Mouse (Mus musculus) layer of hippocampus, adult 9-10 months (tissue): ENCODE data around the gene C130079G13Rik.
"Not testable (repeated sequence)": the region's sequence is repeated elsewhere in the genome, so short reads cannot be mapped to it uniquely, and the experiment has no call there.

Experiments used
- DNase-seq: peaks from one replicate; pipeline ENCODE4 v3.0.0; 2022; ENCODE audit warnings: low spot score

C130079G13Rik gene

DNA sequence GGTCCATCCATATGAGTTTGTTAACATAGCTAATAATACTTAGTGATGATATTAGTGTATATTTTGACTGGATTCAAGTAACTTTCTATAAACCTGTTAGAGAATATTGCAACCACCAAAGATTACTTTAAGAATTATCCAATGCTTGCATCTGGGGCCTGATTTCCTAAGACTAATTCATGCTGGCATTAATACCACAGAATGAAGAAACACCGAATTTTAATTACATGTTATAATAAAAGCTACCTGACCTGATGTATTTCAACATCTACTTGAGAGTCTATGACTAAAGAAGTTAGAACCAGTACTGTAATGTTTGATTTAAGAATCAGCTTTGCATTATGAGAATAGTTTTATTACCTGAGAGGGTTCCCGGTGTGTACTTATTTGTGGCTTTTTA, at the start of gene C130079G13Rik:
Gene C130079G13Rik, plus strand, starts transcription at position 301 of the 400 bp plus-strand sequence.
- no peak for DNase-seq

DNA sequence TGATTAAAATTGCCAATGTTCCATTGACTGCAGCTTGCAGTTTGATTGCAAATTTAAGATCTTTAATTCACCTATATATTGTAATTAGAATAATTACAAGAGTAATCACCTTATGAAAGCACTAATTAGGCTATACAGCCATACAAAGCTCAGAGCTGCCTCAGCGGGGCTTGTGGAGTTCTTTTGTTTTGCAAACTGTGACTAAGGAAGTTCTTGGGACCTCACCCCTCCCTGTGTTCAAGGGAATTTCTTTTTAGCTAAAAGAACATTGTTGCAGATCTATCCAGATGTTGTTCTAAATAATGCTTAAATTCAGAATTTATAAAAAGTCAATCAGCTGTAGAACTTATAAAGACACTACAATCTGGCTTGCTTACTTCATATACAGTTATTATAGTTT, 47.4 kb upstream of the C130079G13Rik start:
- not testable (repeated sequence) for DNase-seq

GRCm38 (mm10) chr3:59879801-59880554, 45.0 kb upstream of the C130079G13Rik start:
- not testable (repeated sequence) for DNase-seq

DNA sequence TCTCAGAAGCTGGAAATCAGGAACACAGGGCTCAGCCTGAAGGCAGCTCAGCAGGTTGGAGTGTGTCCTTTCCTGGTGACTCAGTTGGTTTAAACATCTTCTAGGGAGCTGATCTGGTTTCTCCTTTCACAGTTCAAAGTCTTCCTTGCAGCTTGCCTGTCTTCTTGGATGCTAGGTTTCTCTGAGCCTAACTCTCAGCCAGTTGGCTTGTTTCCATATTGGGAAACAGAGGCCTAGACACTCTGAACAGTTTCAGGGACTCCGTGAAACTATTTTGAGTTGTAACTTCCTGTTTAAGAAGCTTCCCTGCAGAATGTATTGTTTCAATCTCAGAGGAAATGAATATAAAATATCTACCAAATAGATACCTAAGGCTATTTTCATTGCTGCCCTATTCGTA, 31.7 kb upstream of the C130079G13Rik start:
- no peak for DNase-seq

- no peak for DNase-seq
Observed at GRCm38 (mm10) chr3:59934621-59935020, 9.6 kb downstream of the C130079G13Rik start.

GRCm38 (mm10) chr3:59947294-59947950, 22.4 kb downstream of the C130079G13Rik start:
- DNase-seq, result no peak

GRCm38 (mm10) chr3:59970891-59971290, 45.9 kb downstream of the C130079G13Rik start:
- no peak for DNase-seq

GRCm38 (mm10) chr3:59974591-59974990, 49.6 kb downstream of the C130079G13Rik start:
- no peak for DNase-seq
